In genomic region chr10:128336597-128336996, GRCm38 (mm10) we compare ENCODE assay signal across 9 mouse cellular contexts. TPM values are rescaled to one million over a fixed set of nuclear protein-coding genes. Genes with fewer than 3 reads are reported as not detected.
DNase-seq lines count a peak whose midpoint lies in the region; ATAC-seq and TF ChIP-seq lines count a peak whose summit lies in the region.
"Had no signal": no experiment of that assay in that cellular context is flagged by ENCODE, and none has a peak within 500 bp of the region (broad histone marks: within the 10 kb centered on the region; RNA-seq: fewer than 3 reads in every experiment).

No protein-coding gene starts in this region.

- dilution Hi-C loops in CH12.LX (cut with MboI; ENCODE audit: extremely low pct_ligation_motif_present, extremely low pct_unique_long_range_greater_than_20kb, low sequenced_read_pairs), result no loop called here

- H3K27ac ChIP-seq in heart, embryonic 10.5 days, result peak overlapping the region; percentile 98
- H3K27ac ChIP-seq in CH12.LX (ENCODE audit: insufficient read depth, low read depth), result no peak overlapping the region
- no peak overlapping the region for H3K27ac ChIP-seq in forebrain, embryonic 12.5 days
- H3K27ac ChIP-seq in liver, embryonic 16.5 days (ENCODE audit: low read length), result peak overlapping the region; percentile 98

- peaks cover 47% of the 10 kb centered on the region for H3K4me1 ChIP-seq in heart, embryonic 10.5 days
- peaks cover 10 to 37% of the 10 kb centered on the region in 2 experiments for H3K4me1 ChIP-seq in CH12.LX (ENCODE audit: control insufficient read depth in 1 of 2, insufficient read depth in 2 of 2)
- H3K4me1 ChIP-seq in forebrain, embryonic 12.5 days, result peaks cover 29% of the 10 kb centered on the region
- H3K4me1 ChIP-seq in liver, embryonic 16.5 days (ENCODE audit: control insufficient read depth, low read depth, low read length), result peaks cover 51% of the 10 kb centered on the region

- 66% methylated on average over 3 of the region's 3 CpGs for WGBS in heart, embryonic 10.5 days
- WGBS in forebrain, embryonic 12.5 days, result 95% methylated on average over 3 of the region's 3 CpGs
- WGBS in liver, embryonic 16.5 days (ENCODE audit: insufficient replicate concordance), result 28% methylated on average over 3 of the region's 3 CpGs

- H3K4me3 ChIP-seq in heart, embryonic 10.5 days, result peak overlapping the region; percentile 84
- H3K4me3 ChIP-seq in CH12.LX (replicated peaks in 1 of 3; ENCODE audit: low read depth in 2 of 3, low read length in 2 of 3, poor library complexity in 1 of 3), result peak overlapping the region; percentile 83 to 94 (median 94)
- peak overlapping the region; percentile 97; the same call in 1 of the 2 replicates for H3K4me3 ChIP-seq in forebrain, embryonic 12.5 days (replicated peaks)
- H3K4me3 ChIP-seq in liver, embryonic 16.5 days (ENCODE audit: low read depth, low read length), result peak overlapping the region; percentile 95

- TF ChIP-seq EP300 in CH12.LX (IDR thresholded peaks at IDR 0.05; ENCODE audit: low read length), result no peak

- in situ Hi-C loops in CH12.LX (cut with MboI; ENCODE audit: low pct_ligation_motif_present, low pct_unique_long_range_greater_than_20kb, low sequenced_read_pairs), result no loop called here

- TF ChIP-seq POLR2A in CH12.LX (IDR thresholded peaks at IDR 0.05; ENCODE audit: low read depth, low read length), result no peak

- peaks cover 37% of the 10 kb centered on the region for H3K79me2 ChIP-seq in CH12.LX (replicated peaks; ENCODE audit: control insufficient read depth, extremely low read depth, insufficient read depth, poor library complexity, severe bottlenecking)

- no peak for DNase-seq in heart, embryonic 10.5 days (ENCODE audit: low spot score)
- no peak for DNase-seq in heart, postnatal 25 days (ENCODE audit: low spot score)
- no peak for DNase-seq in CH12.LX (ENCODE audit: extremely low read depth)
- no peak for DNase-seq in cerebellum, adult 9-11 months
- no peak for DNase-seq in ovary, adult 18-20 months (ENCODE audit: low spot score)
- DNase-seq in urinary bladder, postnatal 25 days (ENCODE audit: low spot score), result no peak
- DNase-seq: thymus, postnatal 4 days had no signal

- no peak for ATAC-seq in forebrain, embryonic 12.5 days (ENCODE audit: low FRiP score)
- ATAC-seq in liver, embryonic 16.5 days (ENCODE audit: low read depth), result peak; percentile 45

- no peak for TF ChIP-seq CTCF in CH12.LX (conservative IDR thresholded peaks at IDR 0.05 in 1 of 2, IDR thresholded peaks at IDR 0.05 in 1 of 2; ENCODE audit: low read depth in 2 of 2, low read length in 2 of 2)

- no peaks in the 10 kb centered on the region for H3K9me3 ChIP-seq in heart, embryonic 10.5 days
- H3K9me3 ChIP-seq in CH12.LX (replicated peaks; ENCODE audit: low read length), result no peaks in the 10 kb centered on the region
- H3K9me3 ChIP-seq in forebrain, embryonic 12.5 days, result no peaks in the 10 kb centered on the region
- no peaks in the 10 kb centered on the region for H3K9me3 ChIP-seq in liver, embryonic 16.5 days (replicated peaks; ENCODE audit: control insufficient read depth, low read length)

- peak overlapping the region; percentile 82 for H3K4me2 ChIP-seq in CH12.LX (ENCODE audit: insufficient read depth, low read depth, poor library complexity, severe bottlenecking)
- peak overlapping the region; percentile 86 for H3K4me2 ChIP-seq in forebrain, embryonic 12.5 days
- peak overlapping the region; percentile 79 for H3K4me2 ChIP-seq in liver, embryonic 16.5 days (ENCODE audit: low read depth, low read length)

- H3K27me3 ChIP-seq in heart, embryonic 10.5 days (ENCODE audit: insufficient read depth, poor library complexity, severe bottlenecking), result no peaks in the 10 kb centered on the region
- H3K27me3 ChIP-seq in CH12.LX (replicated peaks), result no peaks in the 10 kb centered on the region
- no peaks in the 10 kb centered on the region for H3K27me3 ChIP-seq in forebrain, embryonic 12.5 days
- no peaks in the 10 kb centered on the region for H3K27me3 ChIP-seq in liver, embryonic 16.5 days (ENCODE audit: control insufficient read depth, insufficient read depth, low read depth, low read length)

- TF ChIP-seq RAD21 in CH12.LX (IDR thresholded peaks at IDR 0.05; ENCODE audit: low read depth, low read length), result no peak

- intact Hi-C loops in heart, postnatal 25 days (cut with DNase I), result loop anchor here (5.0 kb wide), 1 partner anchor 121 kb away; the partner anchor contains the start of gene Smarcc2

- H3K9ac ChIP-seq in CH12.LX (ENCODE audit: insufficient read depth, low read depth), result peak overlapping the region; percentile 86
- no peak overlapping the region; the same call in 1 of the 2 replicates for H3K9ac ChIP-seq in forebrain, embryonic 12.5 days
- peak overlapping the region; percentile 93 for H3K9ac ChIP-seq in liver, embryonic 16.5 days (ENCODE audit: low read depth, low read length)

- H3K36me3 ChIP-seq in heart, embryonic 10.5 days, result peaks cover 12% of the 10 kb centered on the region
- H3K36me3 ChIP-seq in CH12.LX (replicated peaks in 1 of 2; ENCODE audit: control insufficient read depth in 1 of 2, insufficient read depth in 1 of 2, low read length in 1 of 2), result peaks cover 3 to 18% of the 10 kb centered on the region in 2 experiments
- H3K36me3 ChIP-seq in forebrain, embryonic 12.5 days (replicated peaks), result 0 out of 2 replicates have a peak, but pooled peaks cover 7% of the 10 kb centered on the region
- H3K36me3 ChIP-seq in liver, embryonic 16.5 days (ENCODE audit: control insufficient read depth, insufficient read depth), result no peaks in the 10 kb centered on the region

TF ChIP-seq in CH12.LX, 34 proteins besides CTCF, POLR2A, EP300 and RAD21 (continues in another document):
- TF ChIP-seq JUND (conservative IDR thresholded peaks at IDR 0.05; ENCODE audit: low read depth, low read length) (no peak), KAT2A (IDR thresholded peaks at IDR 0.05; ENCODE audit: insufficient replicate concordance, low read length) (no peak), NRF1 (IDR thresholded peaks at IDR 0.05; ENCODE audit: low read depth, low read length) (no peak), CHD1 (IDR thresholded peaks at IDR 0.05; ENCODE audit: low read depth, low read length) (no peak), PAX5 (IDR thresholded peaks at IDR 0.05; ENCODE audit: low read length) (no peak), UBTF (IDR thresholded peaks at IDR 0.05; ENCODE audit: low read depth, low read length) (no peak), USF1 (IDR thresholded peaks at IDR 0.05; ENCODE audit: low read depth, low read length) (no peak), IRF4 (IDR thresholded peaks at IDR 0.05; ENCODE audit: low read depth, low read length) (no peak), ZC3H11A (IDR thresholded peaks at IDR 0.05; ENCODE audit: low read depth, low read length) (no peak), E2F4 (IDR thresholded peaks at IDR 0.05; ENCODE audit: insufficient replicate concordance, low read depth, low read length) (no peak), POLR2AphosphoS2 (IDR thresholded peaks at IDR 0.05; ENCODE audit: low read depth, low read length) (no peak), SMC3 (IDR thresholded peaks at IDR 0.05; ENCODE audit: low read depth, low read length) (no peak), ZMIZ1 (IDR thresholded peaks at IDR 0.05; ENCODE audit: low read depth, low read length) (no peak)

RNA-seq across cellular contexts. Expression of gene Cs, which starts 0.9 kb away (rescaled TPM):
- polyA plus RNA-seq in heart, embryonic 10.5 days (2016; fragmentation: Nextera tagmentation; extraction: Ambion mirVana), result 347 and 474 TPM in 2 replicates
- total RNA-seq in heart, postnatal 25 days (2021), result 1,000 to 10,000 TPM; 1,194 to 1,233 TPM
- total RNA-seq in CH12.LX (2012; rRNA removed), result 145 and 149 TPM in 2 replicates
- 131 and 137 TPM in 2 replicates for total RNA-seq in CH12.LX (2014; rRNA removed)
- polyA plus RNA-seq in CH12.LX (2012; ENCODE audit: insufficient read length, low read depth), result 214 and 240 TPM in 2 replicates
- polyA plus RNA-seq in forebrain, embryonic 12.5 days (2016; fragmentation: Nextera tagmentation; extraction: Ambion mirVana), result 221 and 235 TPM in 2 replicates
- 102 and 107 TPM in 2 replicates for polyA plus RNA-seq in liver, embryonic 16.5 days (2015; fragmentation: Nextera tagmentation; extraction: Ambion mirVana)

RNA-seq across cellular contexts. Expression of gene Cnpy2, which starts 14.3 kb away (rescaled TPM):
- polyA plus RNA-seq in heart, embryonic 10.5 days (2016; fragmentation: Nextera tagmentation; extraction: Ambion mirVana), result 220 and 255 TPM in 2 replicates
- total RNA-seq in heart, postnatal 25 days (2021), result 10 to 100 TPM; 58.9 to 62.5 TPM
- 91.0 and 111 TPM in 2 replicates for total RNA-seq in CH12.LX (2012; rRNA removed)
- total RNA-seq in CH12.LX (2014; rRNA removed), result 64.9 and 72.0 TPM in 2 replicates
- 98.9 and 107 TPM in 2 replicates for polyA plus RNA-seq in CH12.LX (2012; ENCODE audit: insufficient read length, low read depth)
- polyA plus RNA-seq in forebrain, embryonic 12.5 days (2016; fragmentation: Nextera tagmentation; extraction: Ambion mirVana), result 200 and 212 TPM in 2 replicates
- 86.6 and 92.8 TPM in 2 replicates for polyA plus RNA-seq in liver, embryonic 16.5 days (2015; fragmentation: Nextera tagmentation; extraction: Ambion mirVana)

RNA-seq across cellular contexts. Expression of gene Coq10a, which starts 32.2 kb away (rescaled TPM):
- 9.7 and 10.7 TPM in 2 replicates for polyA plus RNA-seq in heart, embryonic 10.5 days (2016; fragmentation: Nextera tagmentation; extraction: Ambion mirVana)
- 100 to 1,000 TPM; 272 to 314 TPM for total RNA-seq in heart, postnatal 25 days (2021)
- total RNA-seq in CH12.LX (2012; rRNA removed) (8.4 and 11.1 TPM in 2 replicates), CH12.LX (2014; rRNA removed) (5.7 and 7.7 TPM in 2 replicates)
- 8.6 and 12.1 TPM in 2 replicates for polyA plus RNA-seq in CH12.LX (2012; ENCODE audit: insufficient read length, low read depth)
- polyA plus RNA-seq in forebrain, embryonic 12.5 days (2016; fragmentation: Nextera tagmentation; extraction: Ambion mirVana), result 24.2 and 25.5 TPM in 2 replicates
- polyA plus RNA-seq in liver, embryonic 16.5 days (2015; fragmentation: Nextera tagmentation; extraction: Ambion mirVana), result 0.65 and 0.96 TPM in 2 replicates

RNA-seq across cellular contexts. Expression of gene Pan2, which starts 33.5 kb away (rescaled TPM):
- 29.9 and 31.4 TPM in 2 replicates for polyA plus RNA-seq in heart, embryonic 10.5 days (2016; fragmentation: Nextera tagmentation; extraction: Ambion mirVana)
- total RNA-seq in heart, postnatal 25 days (2021), result 1 to 10 TPM; 8.2 to 9.4 TPM
- total RNA-seq in CH12.LX (2012; rRNA removed) (8.1 and 11.0 TPM in 2 replicates), CH12.LX (2014; rRNA removed) (9.4 and 10.6 TPM in 2 replicates)
- polyA plus RNA-seq in CH12.LX (2012; ENCODE audit: insufficient read length, low read depth), result 16.1 and 18.5 TPM in 2 replicates
- 40.2 and 42.2 TPM in 2 replicates for polyA plus RNA-seq in forebrain, embryonic 12.5 days (2016; fragmentation: Nextera tagmentation; extraction: Ambion mirVana)
- 13.2 and 14.8 TPM in 2 replicates for polyA plus RNA-seq in liver, embryonic 16.5 days (2015; fragmentation: Nextera tagmentation; extraction: Ambion mirVana)

RNA-seq across cellular contexts. Expression of gene Il23a, which starts 38.0 kb away (rescaled TPM):
- polyA plus RNA-seq in heart, embryonic 10.5 days (2016; fragmentation: Nextera tagmentation; extraction: Ambion mirVana), result 0.25 and 0.48 TPM in 2 replicates
- total RNA-seq in heart, postnatal 25 days (2021), result under 1 TPM in 1 of 2 experiments, not detected in 1; 0.18 TPM
- total RNA-seq in CH12.LX (2012; rRNA removed), result 1.2 and 3.6 TPM in 2 replicates
- total RNA-seq in CH12.LX (2014; rRNA removed), result 0.32 and 0.41 TPM in 2 replicates
- 0.30 and 0.49 TPM in 2 replicates for polyA plus RNA-seq in CH12.LX (2012; ENCODE audit: insufficient read length, low read depth)
- polyA plus RNA-seq in forebrain, embryonic 12.5 days (2016; fragmentation: Nextera tagmentation; extraction: Ambion mirVana), result not detected in 2 replicates
- polyA plus RNA-seq in liver, embryonic 16.5 days (2015; fragmentation: Nextera tagmentation; extraction: Ambion mirVana), result 0.06 and 0.12 TPM in 2 replicates

Comparison
In these comparisons a context has a peak if more than half of its experiments do, and no peak if none do; other contexts are left out.
1. H3K27ac ChIP-seq: peak in heart, embryonic 10.5 days (single experiment) and liver, embryonic 16.5 days (single experiment); none in CH12.LX (single experiment) and forebrain, embryonic 12.5 days (single experiment).
2. Peak in every context shown above with its lines, with median percentiles within 50 percentile points of each other: H3K4me3 ChIP-seq and H3K4me2 ChIP-seq.